Mouse (Mus musculus): Measurements from ENCODE around the gene Afm.

DNA sequence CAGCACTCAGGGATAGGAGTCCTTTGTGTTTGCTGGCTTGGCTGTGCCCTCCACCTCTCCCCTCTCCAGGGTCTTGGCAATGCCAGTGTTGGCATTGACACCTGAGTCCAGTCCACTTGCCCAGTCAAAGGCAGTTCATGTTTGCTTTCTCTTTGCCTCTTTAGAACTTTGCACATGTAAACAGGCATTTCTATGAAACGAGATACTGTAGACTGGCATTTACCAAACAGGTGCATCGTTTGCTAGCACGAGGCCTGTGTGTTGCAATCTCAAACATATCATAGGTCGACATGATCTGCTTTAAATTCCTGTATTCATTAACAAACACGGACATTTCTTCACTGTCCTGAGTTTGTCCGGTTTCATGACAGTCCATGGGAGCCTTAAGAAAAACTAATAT lies 42.0 kb downstream of the Afm start, which contains the start of gene 5830473C10Rik:
- no peak for TF ChIP-seq CTCF (IDR thresholded peaks at IDR 0.05; ENCODE audit: borderline replicate concordance, extremely low read depth, insufficient read depth, insufficient read length)
- no peak for TF ChIP-seq POLR2A (IDR thresholded peaks at IDR 0.05; ENCODE audit: borderline replicate concordance, extremely low read depth, insufficient read depth, insufficient read length, poor library complexity, severe bottlenecking)

Data from brain, embryonic 14.5 days (tissue).